Mouse (Mus musculus) C2C12 (cell line): ENCODE measurements around the gene Crocc. TPM values are rescaled to one million over a fixed set of nuclear protein-coding genes. Genes with fewer than 3 reads are reported as not detected.

Experiments
- H3K27me3 ChIP-seq: one replicate; pipeline ENCODE4 v1.6.1; 2011; ENCODE audit not compliant: control insufficient read depth, insufficient read depth, insufficient read length
- H3K36me3 ChIP-seq: one replicate; pipeline ENCODE4 v1.6.1; 2011; ENCODE audit not compliant: control insufficient read depth, insufficient read depth
- H3K4me3 ChIP-seq: one replicate; pipeline ENCODE4 v1.5.1; 2011; ENCODE audit warnings: mild to moderate bottlenecking, control low read depth; ENCODE audit not compliant: poor library complexity, insufficient read depth, severe bottlenecking
- H3K79me2 ChIP-seq: one replicate; pipeline ENCODE4 v1.6.1; 2011; ENCODE audit not compliant: control insufficient read depth, insufficient read depth
- H3K79me3 ChIP-seq: one replicate; pipeline ENCODE4 v1.6.1; 2011; ENCODE audit warnings: low read depth, control low read depth
- H3ac ChIP-seq: one replicate; pipeline ENCODE3; 2011; ENCODE audit warnings: low read depth; ENCODE audit not compliant: control insufficient read depth, insufficient read length
- CEBPB ChIP-seq: IDR thresholded peaks from one replicate; pipeline ENCODE4 v1.6.1; 2011; ENCODE audit warnings: low read depth, mild to moderate bottlenecking, control low read depth, moderate library complexity
- CTCF ChIP-seq: IDR thresholded peaks from one replicate; pipeline ENCODE4 v1.5.1; 2011; ENCODE audit not compliant: control insufficient read depth, insufficient read depth, insufficient read length
- FOSL1 ChIP-seq: IDR thresholded peaks from one replicate; pipeline ENCODE4 v1.8.0; 2011; ENCODE audit warnings: mild to moderate bottlenecking, low read length; ENCODE audit not compliant: poor library complexity, insufficient read depth, severe bottlenecking
- MAX ChIP-seq: IDR thresholded peaks from one replicate; pipeline ENCODE4 v1.6.1; 2011; ENCODE audit warnings: mild to moderate bottlenecking, control low read depth
- MYOD1 ChIP-seq: IDR thresholded peaks from one replicate; pipeline ENCODE4 v1.6.1; 2011; ENCODE audit warnings: low read depth; ENCODE audit not compliant: control insufficient read depth, insufficient read length
- MYOG ChIP-seq: IDR thresholded peaks from one replicate; pipeline ENCODE4 v1.6.1; 2011; ENCODE audit not compliant: control insufficient read depth, insufficient read length; ENCODE audit errors: extremely low read depth
- USF1 ChIP-seq: IDR thresholded peaks from one replicate; pipeline ENCODE4 v1.6.1; 2011; ENCODE audit warnings: low read depth, mild to moderate bottlenecking, control low read depth, moderate library complexity
- polyA plus RNA-seq: library from polyadenylated mRNA; unstranded; fragments of >200 nt; fragmentation: generic; extraction: Trizol; gene quantifications from one replicate; pipeline ENCODE4 v1.2.1, GENCODE M21; 2012; ENCODE audit warnings: missing spikeins

Gene Crocc
- polyA plus RNA-seq, 1 experiment = 6.0 TPM

DNA sequence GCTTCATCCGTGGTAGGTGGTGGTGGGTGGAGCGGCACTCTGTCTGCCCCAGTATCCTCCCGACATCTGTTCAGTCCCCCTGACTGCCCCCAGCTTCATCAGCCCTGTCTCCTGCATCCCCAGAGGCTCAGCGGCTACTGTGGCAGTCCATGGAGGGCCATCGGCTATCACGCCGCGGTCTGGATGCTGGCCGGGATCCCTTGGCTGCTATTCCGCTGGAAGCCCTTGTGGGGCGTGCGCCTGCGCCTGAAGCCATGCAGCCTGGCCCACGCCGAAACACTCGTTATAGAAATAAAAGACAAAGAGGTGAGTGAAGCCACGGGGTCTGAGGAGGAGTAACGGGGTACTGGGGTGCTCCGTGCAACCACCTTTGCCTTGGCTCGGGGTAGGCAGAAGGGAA lies 68.1 kb downstream of the Crocc start:
- TF ChIP-seq CEBPB = no peak
- TF ChIP-seq FOSL1 = no peak
- TF ChIP-seq MYOG = no peak
- no peak for TF ChIP-seq MYOD1
- TF ChIP-seq MAX = no peak
- TF ChIP-seq USF1 = no peak
- no peak for TF ChIP-seq CTCF
- H3ac ChIP-seq = no peak overlapping the region

DNA sequence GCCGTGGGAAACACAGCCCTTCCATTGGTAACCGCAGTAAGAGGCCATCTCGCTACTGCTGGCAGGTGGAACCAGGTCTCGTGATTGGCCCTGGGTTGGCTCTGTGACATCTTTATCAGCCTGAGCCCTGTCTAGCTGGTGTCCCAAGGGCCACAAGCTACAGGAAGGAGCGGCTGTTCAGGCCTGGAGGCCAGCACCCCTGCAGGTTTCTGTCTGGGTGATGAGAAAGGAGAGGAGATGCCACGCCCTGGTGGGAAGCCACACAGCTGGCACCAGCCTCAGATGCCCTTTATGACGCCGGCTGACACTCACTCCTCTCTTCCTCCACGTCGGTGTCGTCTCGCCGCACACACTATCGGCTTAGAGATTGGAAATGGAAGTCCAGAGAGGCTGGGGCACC lies 70.9 kb downstream of the Crocc start:
- Histone ChIP-seq H3K36me3 (no peaks in the 10 kb centered on the region), H3K79me3 (no peaks in the 10 kb centered on the region), H3K27me3 (peaks cover 3% of the 10 kb centered on the region), H3K79me2 (no peaks in the 10 kb centered on the region), H3K4me3 (no peak overlapping the region), H3ac (no peak overlapping the region)
- TF ChIP-seq MYOG (no peak), MAX (no peak), FOSL1 (no peak), CTCF (no peak), MYOD1 (no peak)

More for the DNA sequence above, 68.1 kb downstream of the Crocc start:
- H3K79me2 ChIP-seq = no peaks in the 10 kb centered on the region
- H3K79me3 ChIP-seq = no peaks in the 10 kb centered on the region
- H3K36me3 ChIP-seq = no peaks in the 10 kb centered on the region
- H3K4me3 ChIP-seq = no peak overlapping the region
- H3K27me3 ChIP-seq = no peaks in the 10 kb centered on the region

DNA sequence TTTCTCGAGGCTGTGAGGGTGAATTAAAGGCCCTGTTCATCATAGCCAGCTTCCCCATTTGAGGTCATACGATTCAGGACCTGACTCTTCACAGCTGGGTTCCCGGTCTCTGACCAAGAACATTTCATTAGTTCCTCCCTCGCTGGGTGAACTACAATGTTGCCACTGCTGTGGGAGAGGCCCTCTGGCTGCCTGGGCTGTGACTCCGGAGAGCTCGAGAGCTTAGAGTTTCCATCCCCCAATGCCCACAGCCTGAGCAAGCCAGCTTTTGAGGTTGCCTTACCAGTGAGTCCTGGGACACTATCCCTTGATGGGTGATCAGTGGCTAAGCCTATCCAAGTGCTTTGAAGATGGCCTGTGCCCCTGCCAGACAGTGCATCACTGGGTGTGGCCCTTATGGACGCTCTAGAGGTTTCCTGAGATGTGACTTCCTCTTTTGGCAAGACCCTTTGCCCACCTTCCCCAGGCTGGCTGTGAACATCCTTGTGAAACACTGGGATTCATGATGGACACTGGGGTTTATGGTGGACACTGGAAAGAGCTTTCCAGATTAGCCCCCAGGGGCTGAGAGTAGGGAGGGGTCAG lies 71.6 kb downstream of the Crocc start:
- Histone ChIP-seq H3K4me3 (no peak overlapping the region), H3K79me2 (no peaks in the 10 kb centered on the region), H3K36me3 (no peaks in the 10 kb centered on the region), H3ac (no peak overlapping the region), H3K27me3 (peaks cover 3% of the 10 kb centered on the region), H3K79me3 (no peaks in the 10 kb centered on the region)
- TF ChIP-seq CTCF (no peak), MYOG (no peak), CEBPB (no peak)

DNA sequence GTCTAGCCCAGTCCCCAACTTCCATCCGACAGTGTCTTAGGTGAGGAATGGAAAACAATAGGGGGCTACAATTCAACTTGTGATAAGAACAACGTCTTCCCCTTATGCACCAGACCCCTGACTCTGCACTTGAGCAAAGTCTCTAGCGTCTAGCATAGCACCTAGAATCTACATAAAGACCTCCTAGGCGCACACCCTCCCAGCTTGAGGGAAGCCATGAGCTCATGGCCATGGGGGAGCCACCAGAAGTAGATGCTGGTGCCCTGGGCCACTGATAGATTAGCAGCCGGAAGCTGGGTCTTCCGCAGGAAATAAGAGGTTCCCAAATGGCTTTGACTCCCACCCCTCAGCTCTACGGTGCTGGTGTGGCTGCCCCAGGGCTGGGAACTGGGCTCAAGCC lies 72.9 kb downstream of the Crocc start:
- no peaks in the 10 kb centered on the region for H3K79me2 ChIP-seq
- H3ac ChIP-seq = no peak overlapping the region
- H3K36me3 ChIP-seq = no peaks in the 10 kb centered on the region
- no peaks in the 10 kb centered on the region for H3K79me3 ChIP-seq
- no peak overlapping the region for H3K4me3 ChIP-seq
- TF ChIP-seq MYOG = no peak
- TF ChIP-seq MAX = no peak
- TF ChIP-seq MYOD1 = no peak
- no peak for TF ChIP-seq CTCF
- TF ChIP-seq CEBPB = no peak
- no peak for TF ChIP-seq FOSL1
- TF ChIP-seq USF1 = no peak
- peaks cover 3% of the 10 kb centered on the region for H3K27me3 ChIP-seq

DNA sequence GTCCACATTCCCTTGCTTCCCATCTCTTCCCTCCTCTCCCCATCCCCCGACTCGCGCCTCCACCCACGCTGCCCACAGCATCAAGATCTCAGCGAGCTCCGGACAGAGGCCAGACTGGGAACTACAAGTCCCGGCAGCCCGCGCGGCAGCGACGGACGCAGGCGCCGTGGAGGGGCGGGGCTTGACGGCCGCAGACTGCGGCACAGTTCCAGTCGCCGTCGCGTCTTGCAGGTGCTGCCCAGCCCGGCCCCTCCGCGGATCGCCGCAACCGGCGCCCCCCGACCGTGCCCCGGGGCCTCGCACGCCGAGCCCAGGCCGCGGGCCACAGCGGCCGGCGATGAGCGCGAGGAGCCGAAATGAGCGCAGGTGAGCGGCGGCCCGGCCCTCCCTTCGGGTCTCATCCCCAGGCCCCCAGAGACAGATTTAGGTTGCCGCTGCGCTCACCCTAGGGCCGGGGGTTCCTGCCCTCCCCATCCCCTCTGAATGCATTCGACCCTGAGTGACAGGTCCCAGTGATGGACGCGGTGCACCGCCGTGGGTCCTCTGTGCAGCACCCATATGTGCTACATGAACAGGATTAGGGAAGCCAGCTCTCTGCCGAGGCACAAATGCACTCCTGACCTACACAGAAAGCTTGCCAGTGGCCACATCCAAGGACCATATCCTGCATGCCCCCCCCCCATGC lies 73.5 kb downstream of the Crocc start, which contains the start of gene Atp13a2:
Atp13a2 (plus strand) TSS at position 163 of the 685 bp plus-strand sequence.
- no peak for TF ChIP-seq USF1
- H3K79me3 ChIP-seq = no peaks in the 10 kb centered on the region
- H3K36me3 ChIP-seq = no peaks in the 10 kb centered on the region
- peak within 1 kb of the TSS; percentile 52 for H3K4me3 ChIP-seq
- peaks cover 3% of the 10 kb centered on the region for H3K27me3 ChIP-seq
- H3K79me2 ChIP-seq = no peaks in the 10 kb centered on the region
- H3ac ChIP-seq = peak within 1 kb of the TSS; percentile 63

- Histone ChIP-seq H3K79me3 (no peaks in the 10 kb centered on the region), H3K4me3 (peak overlapping the region; percentile 52), H3K79me2 (no peaks in the 10 kb centered on the region), H3K36me3 (no peaks in the 10 kb centered on the region), H3K27me3 (peaks cover 3% of the 10 kb centered on the region), H3ac (no peak overlapping the region)
- no peak for TF ChIP-seq CEBPB
- no peak for TF ChIP-seq MAX
- TF ChIP-seq MYOG = no peak
- no peak for TF ChIP-seq CTCF
- no peak for TF ChIP-seq USF1
Measured at GRCm38 (mm10) chr4:140986024-140986710, 74.2 kb downstream of the Crocc start.
